Mouse (Mus musculus) liver, embryonic 15.5 days (tissue): ENCODE measurements around the gene Tmem156. TPM values are rescaled to one million over a fixed set of nuclear protein-coding genes. Genes with fewer than 3 reads are reported as not detected.

ENCODE experiments used
- ATAC-seq: fragments of 200-750 bp; cut with Nextera tagmentation; 2 replicates; pipeline ENCODE4 v1.8.0; 2017; ENCODE audit warnings: moderate number of reproducible peaks, mild to moderate bottlenecking, moderate library complexity; ENCODE audit not compliant: insufficient read depth
- H3K27ac ChIP-seq: fragments of 300-500 bp; sonication (generic); replicated peaks from 2 replicates; pipeline ENCODE4 v1.5.1; 2015; ENCODE audit warnings: mild to moderate bottlenecking, inconsistent platforms
- H3K27me3 ChIP-seq: fragments of 300-500 bp; sonication (generic); 2 replicates; pipeline ENCODE4 v1.6.1; 2015; ENCODE audit warnings: mild to moderate bottlenecking, inconsistent platforms
- H3K36me3 ChIP-seq: fragments of 300-500 bp; sonication (generic); replicated peaks from 2 replicates; pipeline ENCODE4 v1.6.1; 2015; ENCODE audit warnings: moderate library complexity, mild to moderate bottlenecking, inconsistent platforms
- H3K4me1 ChIP-seq: fragments of 300-500 bp; sonication (generic); replicated peaks from 2 replicates; pipeline ENCODE4 v1.6.1; 2015; ENCODE audit warnings: inconsistent platforms
- H3K4me2 ChIP-seq: fragments of 300-500 bp; sonication (generic); 2 replicates; pipeline ENCODE4 v1.6.1; 2015; ENCODE audit warnings: moderate library complexity, mild to moderate bottlenecking, inconsistent platforms
- H3K4me3 ChIP-seq: fragments of 300-500 bp; sonication (generic); replicated peaks from 2 replicates; pipeline ENCODE4 v1.5.1; 2015; ENCODE audit warnings: mild to moderate bottlenecking, inconsistent platforms
- H3K9ac ChIP-seq: fragments of 300-500 bp; sonication (generic); 2 replicates; pipeline ENCODE4 v1.6.1; 2015; ENCODE audit warnings: moderate library complexity, mild to moderate bottlenecking, inconsistent platforms
- H3K9me3 ChIP-seq: fragments of 300-500 bp; sonication (generic); replicated peaks from 2 replicates; pipeline ENCODE4 v1.6.1; 2016; ENCODE audit warnings: inconsistent platforms
- WGBS: fragments of 180-500 bp; shearing (Covaris S2); methylation state at CpG from one replicate; pipeline ENCODE4 v1.1.7; 2015; ENCODE audit warnings: mixed read lengths; ENCODE audit not compliant: insufficient replicate concordance; 5-methylcytosine and 5-hydroxymethylcytosine counted together
- polyA plus RNA-seq: library from polyadenylated mRNA; unstranded; fragments of >200 nt; fragmentation: Nextera tagmentation; extraction: Ambion mirVana; gene quantifications from 2 replicates; pipeline ENCODE4 v1.2.1, GENCODE M21; 2015

Tmem156 gene
- polyA plus RNA-seq, 1 experiment from 2014 or later: 0.89 TPM

DNA sequence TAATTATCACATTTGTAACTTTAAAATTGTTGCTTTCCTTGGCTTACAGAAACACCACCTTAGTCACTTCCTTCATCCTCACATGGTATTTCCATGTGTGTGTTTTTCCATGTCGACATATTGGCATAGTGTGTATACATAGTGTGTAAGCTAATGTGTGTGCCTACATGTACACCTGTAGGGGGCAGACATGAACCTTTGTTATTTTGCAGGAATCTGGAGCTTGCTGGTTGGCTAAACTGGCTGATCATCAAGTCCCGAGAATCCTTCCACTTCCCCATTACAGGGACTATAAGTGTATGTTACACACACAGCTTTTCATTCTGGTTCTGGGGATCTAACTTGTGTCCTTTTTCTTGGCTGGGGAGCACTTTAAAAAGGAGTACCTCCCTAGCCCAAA is 15.8 kb downstream of the Tmem156 start:
- ATAC-seq: no peak
- no peak overlapping the region for H3K4me3 ChIP-seq
- H3K36me3 ChIP-seq: no peaks in the 10 kb centered on the region
- no peaks in the 10 kb centered on the region for H3K9me3 ChIP-seq
- no peak overlapping the region for H3K4me2 ChIP-seq
- 48% methylated on average over 2 of the region's 2 CpGs for WGBS
- H3K9ac ChIP-seq: no peak overlapping the region
- H3K4me1 ChIP-seq: no peaks in the 10 kb centered on the region
- no peak overlapping the region for H3K27ac ChIP-seq
- H3K27me3 ChIP-seq: no peaks in the 10 kb centered on the region

GRCm38 (mm10) chr5:65074693-65075092 is 17.2 kb downstream of the Tmem156 start:
- Histone ChIP-seq H3K27me3 (no peaks in the 10 kb centered on the region), H3K4me3 (no peak overlapping the region), H3K36me3 (no peaks in the 10 kb centered on the region), H3K9me3 (no peaks in the 10 kb centered on the region), H3K9ac (no peak overlapping the region), H3K4me2 (no peak overlapping the region), H3K4me1 (no peaks in the 10 kb centered on the region), H3K27ac (no peak overlapping the region)
- no peak for ATAC-seq
- WGBS: 58% methylated on average over 7 of the region's 7 CpGs

DNA sequence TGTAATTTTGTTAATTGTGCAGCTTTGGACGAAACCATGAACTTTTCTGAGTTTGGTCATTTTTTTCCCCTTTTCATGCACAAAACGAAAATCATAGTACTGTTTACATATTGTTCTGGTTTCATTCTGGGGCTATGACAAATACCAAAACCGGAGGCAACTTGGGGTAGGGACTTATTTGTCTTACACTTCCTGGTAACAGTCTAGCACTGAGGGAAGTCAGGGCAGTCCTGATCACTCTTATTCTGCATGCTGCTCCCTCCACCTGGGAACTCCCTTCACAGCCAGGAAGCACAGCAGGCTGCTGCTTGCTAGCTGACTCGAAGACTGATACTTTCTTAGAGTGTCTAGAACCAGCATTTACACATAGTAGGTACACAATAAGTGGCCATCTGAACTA is 18.7 kb downstream of the Tmem156 start:
- no peaks in the 10 kb centered on the region for H3K27me3 ChIP-seq
- 59% methylated on average over 4 of the region's 4 CpGs for WGBS
- H3K27ac ChIP-seq: no peak overlapping the region
- no peak for ATAC-seq
- no peak overlapping the region for H3K4me3 ChIP-seq
- H3K4me1 ChIP-seq: no peaks in the 10 kb centered on the region
- H3K9ac ChIP-seq: no peak overlapping the region
- no peak overlapping the region for H3K4me2 ChIP-seq
- H3K36me3 ChIP-seq: no peaks in the 10 kb centered on the region
- H3K9me3 ChIP-seq: no peaks in the 10 kb centered on the region

- H3K9me3 ChIP-seq: no peaks in the 10 kb centered on the region
- H3K4me1 ChIP-seq: no peaks in the 10 kb centered on the region
- no peaks in the 10 kb centered on the region for H3K36me3 ChIP-seq
- H3K4me3 ChIP-seq: no peak overlapping the region
- no peak overlapping the region for H3K27ac ChIP-seq
- WGBS: 59% methylated on average over 6 of the region's 6 CpGs
- H3K4me2 ChIP-seq: no peak overlapping the region
- no peak for ATAC-seq
- H3K9ac ChIP-seq: no peak overlapping the region
- no peaks in the 10 kb centered on the region for H3K27me3 ChIP-seq
Observed at GRCm38 (mm10) chr5:65071689-65072118, 20.2 kb downstream of the Tmem156 start.

GRCm38 (mm10) chr5:65069872-65070271 is 22.1 kb downstream of the Tmem156 start:
- Histone ChIP-seq H3K9ac (no peak overlapping the region), H3K4me2 (no peak overlapping the region), H3K4me1 (no peaks in the 10 kb centered on the region), H3K4me3 (no peak overlapping the region), H3K36me3 (no peaks in the 10 kb centered on the region), H3K27ac (no peak overlapping the region), H3K9me3 (no peaks in the 10 kb centered on the region), H3K27me3 (no peaks in the 10 kb centered on the region)
- ATAC-seq: no peak
- WGBS: 78% methylated on average over 11 of the region's 11 CpGs

- Histone ChIP-seq H3K9me3 (no peaks in the 10 kb centered on the region), H3K36me3 (no peaks in the 10 kb centered on the region), H3K4me2 (no peak overlapping the region), H3K4me3 (no peak overlapping the region), H3K27me3 (no peaks in the 10 kb centered on the region), H3K4me1 (no peaks in the 10 kb centered on the region), H3K9ac (no peak overlapping the region), H3K27ac (no peak overlapping the region)
- 72% methylated on average over 6 of the region's 6 CpGs for WGBS
- ATAC-seq: no peak
Observed at GRCm38 (mm10) chr5:65068166-65068565, 23.8 kb downstream of the Tmem156 start.

DNA sequence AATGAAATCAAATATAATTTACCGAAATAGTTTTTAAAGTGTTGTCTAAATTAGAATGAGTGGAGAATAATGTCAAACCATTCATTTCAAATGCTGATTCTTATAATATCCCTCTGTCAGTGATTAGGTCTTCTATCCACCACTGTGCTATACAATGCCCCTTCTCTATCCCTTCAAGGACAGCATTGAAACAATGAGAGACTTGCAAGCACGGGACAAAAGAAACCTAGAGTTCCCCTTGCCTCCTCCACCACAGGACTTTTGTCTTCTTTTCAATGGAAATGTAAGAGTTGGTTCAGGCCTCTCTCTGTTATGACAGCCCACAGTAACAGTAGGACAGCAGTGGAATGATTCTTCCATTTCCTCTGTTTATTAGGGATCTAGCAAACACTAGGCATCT is 28.7 kb downstream of the Tmem156 start:
- no peak overlapping the region for H3K4me3 ChIP-seq
- no peak overlapping the region for H3K27ac ChIP-seq
- no peak for ATAC-seq
- no peaks in the 10 kb centered on the region for H3K36me3 ChIP-seq
- H3K27me3 ChIP-seq: no peaks in the 10 kb centered on the region
- no peaks in the 10 kb centered on the region for H3K4me1 ChIP-seq
- no peak overlapping the region for H3K9ac ChIP-seq
- WGBS: 63% methylated on average over 2 of the region's 2 CpGs
- H3K4me2 ChIP-seq: no peak overlapping the region
- no peaks in the 10 kb centered on the region for H3K9me3 ChIP-seq

- H3K9ac ChIP-seq: no peak overlapping the region
- no peak for ATAC-seq
- 76% methylated on average over 4 of the region's 4 CpGs for WGBS
- H3K27ac ChIP-seq: no peak overlapping the region
- H3K4me2 ChIP-seq: no peak overlapping the region
- H3K9me3 ChIP-seq: no peaks in the 10 kb centered on the region
- no peaks in the 10 kb centered on the region for H3K36me3 ChIP-seq
- no peaks in the 10 kb centered on the region for H3K27me3 ChIP-seq
- H3K4me1 ChIP-seq: no peaks in the 10 kb centered on the region
- no peak overlapping the region for H3K4me3 ChIP-seq
Observed at GRCm38 (mm10) chr5:65062236-65062635, 29.7 kb downstream of the Tmem156 start.

DNA sequence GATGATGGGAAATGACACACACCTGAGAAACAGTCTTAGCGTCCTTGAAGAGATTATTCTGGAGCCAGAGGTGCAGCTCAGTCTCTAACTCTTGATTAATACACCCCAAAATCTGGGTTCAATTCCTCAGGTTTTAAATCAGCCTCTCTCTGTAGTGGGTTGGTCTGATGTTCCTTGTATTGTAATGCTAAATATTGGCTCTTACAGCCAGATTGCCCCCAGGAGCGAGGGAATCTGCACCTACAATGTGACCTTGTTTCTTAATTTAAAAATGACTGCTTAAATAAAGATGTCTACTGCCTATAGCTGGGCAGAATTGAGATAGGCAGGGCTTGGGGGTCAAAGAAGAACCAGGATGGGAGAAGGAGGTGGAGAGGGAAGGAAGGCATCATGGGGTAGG is 32.1 kb downstream of the Tmem156 start:
- ATAC-seq: no peak
- no peak overlapping the region for H3K4me3 ChIP-seq
- H3K27ac ChIP-seq: no peak overlapping the region
- H3K9ac ChIP-seq: no peak overlapping the region
- H3K4me2 ChIP-seq: no peak overlapping the region
- H3K36me3 ChIP-seq: no peaks in the 10 kb centered on the region
- no peaks in the 10 kb centered on the region for H3K9me3 ChIP-seq
- H3K4me1 ChIP-seq: no peaks in the 10 kb centered on the region
- no peaks in the 10 kb centered on the region for H3K27me3 ChIP-seq
- 62% methylated on average over 2 of the region's 2 CpGs for WGBS

- Histone ChIP-seq H3K4me1 (no peaks in the 10 kb centered on the region), H3K9ac (no peak overlapping the region), H3K4me2 (no peak overlapping the region), H3K9me3 (no peaks in the 10 kb centered on the region), H3K27ac (no peak overlapping the region), H3K4me3 (no peak overlapping the region), H3K36me3 (no peaks in the 10 kb centered on the region), H3K27me3 (no peaks in the 10 kb centered on the region)
- WGBS: 83% methylated on average over 6 of the region's 6 CpGs
- no peak for ATAC-seq
Observed at GRCm38 (mm10) chr5:65057596-65057995, 34.3 kb downstream of the Tmem156 start.

- no peaks in the 10 kb centered on the region for H3K9me3 ChIP-seq
- no peak overlapping the region for H3K9ac ChIP-seq
- H3K27me3 ChIP-seq: no peaks in the 10 kb centered on the region
- no peak overlapping the region for H3K27ac ChIP-seq
- no peaks in the 10 kb centered on the region for H3K4me1 ChIP-seq
- H3K4me2 ChIP-seq: no peak overlapping the region
- H3K4me3 ChIP-seq: no peak overlapping the region
- ATAC-seq: no peak
- H3K36me3 ChIP-seq: no peaks in the 10 kb centered on the region
- 58% methylated on average over 3 of the region's 3 CpGs for WGBS
Observed at GRCm38 (mm10) chr5:65051513-65051912, 40.4 kb downstream of the Tmem156 start.

DNA sequence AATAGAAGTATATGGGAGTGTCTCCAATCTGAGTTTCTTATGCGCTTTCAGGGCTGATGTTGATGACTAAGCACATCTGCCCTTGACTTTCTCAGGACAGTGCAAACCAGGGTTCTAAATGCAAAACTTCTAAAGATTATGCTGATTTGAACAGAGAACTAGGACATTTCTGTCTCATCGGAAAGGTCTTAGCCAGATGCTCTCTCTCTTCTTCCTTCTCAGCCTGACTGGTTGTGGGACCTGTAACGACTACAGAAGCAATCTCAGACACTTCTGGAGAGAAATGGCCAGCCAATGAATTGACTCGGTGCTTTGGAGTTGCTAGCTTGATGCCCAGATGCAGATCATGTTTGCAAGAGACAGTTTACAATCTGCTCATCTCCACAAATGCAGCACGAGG is 42.1 kb downstream of the Tmem156 start:
- H3K36me3 ChIP-seq: no peaks in the 10 kb centered on the region
- H3K4me3 ChIP-seq: no peak overlapping the region
- H3K9me3 ChIP-seq: no peaks in the 10 kb centered on the region
- no peak overlapping the region for H3K4me2 ChIP-seq
- H3K27me3 ChIP-seq: no peaks in the 10 kb centered on the region
- 64% methylated on average over 5 of the region's 5 CpGs for WGBS
- no peak overlapping the region for H3K9ac ChIP-seq
- H3K27ac ChIP-seq: no peak overlapping the region
- no peak for ATAC-seq
- no peaks in the 10 kb centered on the region for H3K4me1 ChIP-seq
